Mouse (Mus musculus) embryonic facial prominence, embryonic 12.5 days (tissue): ENCODE measurements around the gene R3hdm4. TPM values are rescaled to one million over a fixed set of nuclear protein-coding genes. Genes with fewer than 3 reads are reported as not detected.

Experiments used
- ATAC-seq: fragments of 200-750 bp; cut with Nextera tagmentation; 2 replicates; pipeline ENCODE4 v1.8.0; 2017; ENCODE audit not compliant: insufficient number of reproducible peaks, insufficient read depth, low FRiP score, low TSS enrichment
- H3K27ac ChIP-seq: fragments of 300-500 bp; sonication (generic); 2 replicates; pipeline ENCODE4 v1.5.1; 2016; ENCODE audit warnings: mild to moderate bottlenecking
- H3K27me3 ChIP-seq: fragments of 300-500 bp; sonication (generic); 2 replicates; pipeline ENCODE4 v1.6.1; 2016; ENCODE audit warnings: mild to moderate bottlenecking, moderate library complexity
- H3K36me3 ChIP-seq: fragments of 300-500 bp; sonication (generic); 2 replicates; pipeline ENCODE4 v1.6.1; 2016; ENCODE audit warnings: mild to moderate bottlenecking
- H3K4me1 ChIP-seq: fragments of 300-500 bp; sonication (generic); 2 replicates; pipeline ENCODE4 v1.6.1; 2016
- H3K4me2 ChIP-seq: fragments of 300-500 bp; sonication (generic); replicated peaks from 2 replicates; pipeline ENCODE4 v1.6.1; 2016; ENCODE audit warnings: mild to moderate bottlenecking, moderate library complexity
- H3K4me3 ChIP-seq: fragments of 300-500 bp; sonication (generic); 2 replicates; pipeline ENCODE4 v1.5.1; 2016; ENCODE audit warnings: mild to moderate bottlenecking
- H3K9ac ChIP-seq: fragments of 300-500 bp; sonication (generic); 2 replicates; pipeline ENCODE4 v1.6.1; 2016; ENCODE audit warnings: mild to moderate bottlenecking, moderate library complexity
- H3K9me3 ChIP-seq: fragments of 300-500 bp; sonication (generic); 2 replicates; pipeline ENCODE4 v1.6.1; 2016; ENCODE audit warnings: mild to moderate bottlenecking, moderate library complexity
- WGBS: fragments of 180-500 bp; shearing (Covaris S2); methylation state at CpG from one replicate; pipeline ENCODE4 v1.1.7; 2016; 5-methylcytosine and 5-hydroxymethylcytosine counted together
- microRNA-seq: library from miRNA; unstranded; fragments of <30 nt; microRNA quantifications from one replicate; pipeline ENCODE4, GENCODE M21; 2017
- polyA plus RNA-seq: library from polyadenylated mRNA; unstranded; fragments of >200 nt; fragmentation: Nextera tagmentation; extraction: Ambion mirVana; gene quantifications from 2 replicates; pipeline ENCODE4 v1.2.1, GENCODE M21; 2016

Gene R3hdm4
- polyA plus RNA-seq, 1 experiment from 2014 or later, result 166 TPM

DNA sequence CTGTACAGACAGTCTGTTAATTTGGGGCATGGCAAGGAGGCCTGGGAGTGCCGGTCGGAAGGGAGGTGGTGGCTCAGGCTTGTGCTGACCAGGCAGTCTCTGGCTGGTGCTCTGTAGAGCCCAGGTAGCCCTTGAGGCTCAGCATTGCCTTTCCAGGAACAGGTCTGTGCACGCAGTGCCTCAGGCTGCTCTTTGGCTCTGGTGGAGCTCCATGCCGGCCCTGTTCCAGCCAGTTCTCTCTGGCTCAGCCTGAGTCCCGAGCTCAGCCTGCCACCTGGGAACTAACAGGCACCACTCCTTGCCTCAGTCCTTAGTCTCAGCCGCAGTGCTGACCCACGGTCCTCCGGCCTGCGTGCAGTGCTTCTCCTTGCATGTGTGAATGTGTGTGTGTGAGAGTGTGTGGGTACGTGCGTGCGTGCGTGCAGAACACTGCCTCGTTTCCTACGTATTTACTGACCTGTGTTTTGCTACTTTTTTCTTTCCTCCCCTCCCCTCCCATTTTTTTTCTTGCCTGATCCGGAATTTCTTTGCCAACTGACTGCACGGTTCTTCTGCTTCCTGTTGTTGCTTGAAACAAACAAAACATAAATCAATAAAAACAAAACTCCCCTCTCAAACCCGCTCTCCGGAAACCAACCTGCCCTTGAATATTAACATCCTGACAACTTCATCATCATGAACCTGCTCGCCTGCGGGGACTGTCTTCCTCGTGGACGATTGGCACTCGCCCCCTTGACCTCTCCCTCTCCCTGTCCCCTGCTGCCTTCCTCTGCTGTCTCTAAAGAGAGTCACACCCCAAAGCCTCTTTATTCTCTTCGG is 59.6 kb downstream of the R3hdm4 start:
- ATAC-seq, result no peak
- Histone ChIP-seq H3K36me3 (peaks cover 93% of the 10 kb centered on the region), H3K4me3 (no peak overlapping the region), H3K27ac (no peak overlapping the region), H3K27me3 (no peaks in the 10 kb centered on the region), H3K9me3 (no peaks in the 10 kb centered on the region), H3K4me2 (no peak overlapping the region), H3K9ac (no peak overlapping the region), H3K4me1 (peaks cover 25% of the 10 kb centered on the region)
- WGBS, result 77% methylated on average over 25 of the region's 25 CpGs

DNA sequence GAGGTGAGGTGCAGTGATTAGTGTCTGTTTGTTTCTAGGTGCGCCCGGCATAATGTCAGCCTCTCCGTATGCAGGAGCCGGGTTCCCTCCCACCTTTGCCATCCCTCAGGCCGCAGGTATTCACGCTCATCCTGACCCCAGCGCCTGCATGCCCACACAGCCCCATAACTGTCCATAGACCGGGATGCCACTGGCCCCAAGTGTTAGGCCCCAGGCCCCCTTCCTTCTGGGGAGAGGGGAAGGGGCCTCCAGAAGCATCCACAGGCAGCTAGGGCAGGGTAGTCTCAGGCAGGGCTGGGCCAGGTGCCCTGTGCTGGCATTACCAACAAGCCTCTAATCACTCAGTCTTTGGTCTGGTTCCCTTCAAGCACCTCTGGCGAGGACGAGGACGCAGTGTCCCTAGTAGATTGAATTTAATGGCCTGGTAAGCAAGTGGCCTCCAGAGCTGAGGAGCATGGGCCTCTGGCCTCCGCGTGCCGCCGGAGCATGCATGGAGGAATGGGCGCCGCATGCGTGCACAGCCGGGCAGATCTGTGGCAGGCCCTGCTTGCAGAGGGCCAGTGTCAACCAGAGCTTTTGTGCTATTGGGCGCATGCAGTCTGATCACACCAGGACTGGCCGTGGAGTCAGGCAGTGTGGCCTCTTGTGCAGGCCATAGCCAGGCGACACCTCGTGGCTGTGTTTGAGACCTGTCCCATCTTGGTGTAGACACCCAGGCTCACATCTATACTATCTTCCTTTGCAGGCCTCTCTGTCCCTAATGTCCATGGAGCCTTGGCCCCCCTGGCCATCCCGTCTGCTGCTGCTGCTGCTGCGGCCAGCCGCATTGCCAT is 60.7 kb downstream of the R3hdm4 start:
- peaks cover 33% of the 10 kb centered on the region for H3K4me1 ChIP-seq

More for the DNA sequence above, 60.7 kb downstream of the R3hdm4 start:
- no peak overlapping the region for H3K4me3 ChIP-seq
- no peak overlapping the region for H3K9ac ChIP-seq
- peaks cover 84% of the 10 kb centered on the region for H3K36me3 ChIP-seq
- no peak overlapping the region for H3K27ac ChIP-seq
- no peak overlapping the region for H3K4me2 ChIP-seq
- no peaks in the 10 kb centered on the region for H3K9me3 ChIP-seq
- no peak for ATAC-seq
- 93% methylated on average over 26 of the region's 26 CpGs for WGBS
- no peaks in the 10 kb centered on the region for H3K27me3 ChIP-seq

Small RNAs within 50 kb of the gene (microRNA-seq; reads per million reads assigned to microRNA genes)
- gene Mir6910, result 0.54 reads per million

Other genes with a start within 250 kb of the R3hdm4 start
- 137 and 146 TPM in 2 replicates for gene Cdc34, start 239.0 kb downstream of the R3hdm4 start, polyA plus RNA-seq
- gene Gzmm, start 232.2 kb downstream of the R3hdm4 start, polyA plus RNA-seq, result 0.55 and 1.5 TPM in 2 replicates
- gene Bsg, start 216.7 kb downstream of the R3hdm4 start, polyA plus RNA-seq, result 689 and 691 TPM in 2 replicates
- 0.06 and 0.08 TPM in 2 replicates for gene Hcn2, start 204.6 kb downstream of the R3hdm4 start, polyA plus RNA-seq
- gene Polrmt, start 174.6 kb downstream of the R3hdm4 start, polyA plus RNA-seq, result 49.6 and 54.0 TPM in 2 replicates
- 0.33 and 0.65 TPM in 2 replicates for gene Fgf22, start 166.1 kb downstream of the R3hdm4 start, polyA plus RNA-seq
- gene Rnf126, start 154.3 kb downstream of the R3hdm4 start, polyA plus RNA-seq, result 109 and 111 TPM in 2 replicates
- gene Fstl3, start 143.9 kb downstream of the R3hdm4 start, polyA plus RNA-seq, result 3.5 and 3.7 TPM in 2 replicates
- gene Prss57, start 130.2 kb downstream of the R3hdm4 start, polyA plus RNA-seq, result 0.06 TPM in 1 of 2 replicates, not detected in the other
- 132 and 142 TPM in 2 replicates for gene Palm, start 127.6 kb downstream of the R3hdm4 start, polyA plus RNA-seq
- 2.0 and 3.1 TPM in 2 replicates for gene Misp, start 100.2 kb downstream of the R3hdm4 start, polyA plus RNA-seq
- gene Ptbp1, start 66.8 kb downstream of the R3hdm4 start, polyA plus RNA-seq, result 352 and 363 TPM in 2 replicates
- gene Prtn3, start 46.7 kb downstream of the R3hdm4 start, polyA plus RNA-seq, result 10.1 and 11.3 TPM in 2 replicates
- 169 and 181 TPM in 2 replicates for gene Plppr3, start 46.6 kb downstream of the R3hdm4 start, polyA plus RNA-seq
- 0.33 and 0.55 TPM in 2 replicates for gene Elane, start 35.0 kb downstream of the R3hdm4 start, polyA plus RNA-seq
- not detected in 2 replicates for gene Cfd, start 30.4 kb downstream of the R3hdm4 start, polyA plus RNA-seq
- 60.4 and 60.9 TPM in 2 replicates for gene Med16, start 12.3 kb downstream of the R3hdm4 start, polyA plus RNA-seq
- gene Gm26602, start 10.4 kb downstream of the R3hdm4 start, polyA plus RNA-seq, result 5.0 and 18.8 TPM in 2 replicates
- gene Kiss1r, start 4.2 kb downstream of the R3hdm4 start, polyA plus RNA-seq, result 0.85 and 1.4 TPM in 2 replicates
- gene Arid3a, start 5.8 kb upstream of the R3hdm4 start, polyA plus RNA-seq, result 4.9 and 6.6 TPM in 2 replicates
- 118 and 120 TPM in 2 replicates for gene Wdr18, start 38.9 kb upstream of the R3hdm4 start, polyA plus RNA-seq
- 0.50 and 0.92 TPM in 2 replicates for gene Grin3b, start 49.5 kb upstream of the R3hdm4 start, polyA plus RNA-seq
- gene Tmem259, start 63.1 kb upstream of the R3hdm4 start, polyA plus RNA-seq, result 24.3 and 25.9 TPM in 2 replicates
- gene Cnn2, start 67.4 kb upstream of the R3hdm4 start, polyA plus RNA-seq, result 311 and 313 TPM in 2 replicates
- gene Abca7, start 75.3 kb upstream of the R3hdm4 start, polyA plus RNA-seq, result 2.6 and 3.9 TPM in 2 replicates
- 7.1 and 8.1 TPM in 2 replicates for gene Arhgap45, start 95.4 kb upstream of the R3hdm4 start, polyA plus RNA-seq
- gene Polr2e, start 118.6 kb upstream of the R3hdm4 start, polyA plus RNA-seq, result 227 and 245 TPM in 2 replicates
- gene Gpx4, start 126.0 kb upstream of the R3hdm4 start, polyA plus RNA-seq, result 475 and 505 TPM in 2 replicates
- gene Sbno2, start 184.4 kb upstream of the R3hdm4 start, polyA plus RNA-seq, result 15.2 and 16.1 TPM in 2 replicates
- 17.2 and 18.5 TPM in 2 replicates for gene Stk11, start 194.6 kb upstream of the R3hdm4 start, polyA plus RNA-seq
- 457 and 481 TPM in 2 replicates for gene Atp5d, start 217.4 kb upstream of the R3hdm4 start, polyA plus RNA-seq
- gene Cbarp, start 219.6 kb upstream of the R3hdm4 start, polyA plus RNA-seq, result 8.4 and 8.5 TPM in 2 replicates
- gene Midn, start 227.1 kb upstream of the R3hdm4 start, polyA plus RNA-seq, result 33.4 and 35.1 TPM in 2 replicates
- 151 and 159 TPM in 2 replicates for gene Cirbp, start 244.8 kb upstream of the R3hdm4 start, polyA plus RNA-seq